Mouse (Mus musculus) embryonic facial prominence, embryonic 11.5 days (tissue): ENCODE data around the gene Tmod2. TPM values are rescaled to one million over a fixed set of nuclear protein-coding genes. Genes with fewer than 3 reads are reported as not detected.
A peak's percentile ranks its signal among the peaks of the same experiment; 100 is the strongest.

Experiments used
- ATAC-seq: fragments of 200-750 bp; cut with Nextera tagmentation; replicated peaks from 2 replicates; pipeline ENCODE4 v1.8.0; 2017; ENCODE audit warnings: low read depth; ENCODE audit not compliant: insufficient number of reproducible peaks, low FRiP score, low TSS enrichment
- DNase-seq: peaks from one replicate; pipeline ENCODE4 v3.0.0-alpha.2; 2015; ENCODE audit warnings: low spot score
- H3K27ac ChIP-seq: fragments of 300-500 bp; sonication (generic); replicated peaks from 2 replicates; pipeline ENCODE4 v1.5.1; 2014; ENCODE audit warnings: mild to moderate bottlenecking, low read depth, low read length, control low read depth
- H3K27me3 ChIP-seq: fragments of 300-500 bp; sonication (generic); 2 replicates; pipeline ENCODE4 v1.6.1; 2014; ENCODE audit warnings: mild to moderate bottlenecking, low read length, moderate library complexity, mixed read lengths; ENCODE audit not compliant: control insufficient read depth, insufficient read depth
- H3K36me3 ChIP-seq: fragments of 300-500 bp; sonication (generic); replicated peaks from 2 replicates; pipeline ENCODE4 v1.6.1; 2014; ENCODE audit warnings: low read depth, mild to moderate bottlenecking, low read length, moderate library complexity, mixed read lengths; ENCODE audit not compliant: control insufficient read depth, insufficient read depth
- H3K4me1 ChIP-seq: fragments of 300-500 bp; sonication (generic); 2 replicates; pipeline ENCODE4 v1.6.1; 2014; ENCODE audit warnings: low read length, mixed read lengths; ENCODE audit not compliant: control insufficient read depth, insufficient read depth
- H3K4me2 ChIP-seq: fragments of 300-500 bp; sonication (generic); 2 replicates; pipeline ENCODE4 v1.6.1; 2014; ENCODE audit warnings: low read depth, mild to moderate bottlenecking, control low read depth, low read length, moderate library complexity
- H3K4me3 ChIP-seq: fragments of 300-500 bp; sonication (generic); 2 replicates; pipeline ENCODE4 v1.5.1; 2014; ENCODE audit warnings: low read depth, low read length, control low read depth
- H3K9ac ChIP-seq: fragments of 300-500 bp; sonication (generic); replicated peaks from 2 replicates; pipeline ENCODE4 v1.6.1; 2014; ENCODE audit warnings: mild to moderate bottlenecking, control low read depth, low read length
- H3K9me3 ChIP-seq: fragments of 300-500 bp; sonication (generic); replicated peaks from 2 replicates; pipeline ENCODE4 v1.6.1; 2016; ENCODE audit warnings: mild to moderate bottlenecking, low read length, inconsistent platforms, mixed read lengths; ENCODE audit not compliant: control insufficient read depth
- WGBS: fragments of 180-500 bp; shearing (Covaris S2); extraction: QIAGEN DNeasy Blood & Tissue Kit; methylation state at CpG from one replicate; pipeline ENCODE4 v1.1.7; 2014; 5-methylcytosine and 5-hydroxymethylcytosine counted together
- polyA plus RNA-seq: library from polyadenylated mRNA; unstranded; fragments of >200 nt; fragmentation: Nextera tagmentation; extraction: Ambion mirVana; gene quantifications from 2 replicates; pipeline ENCODE4 v1.2.1, GENCODE M21; 2014

Tmod2 gene
- polyA plus RNA-seq, 1 experiment from 2014 or later = 36.2 TPM

GRCm38 (mm10) chr9:75521788-75522187, 89.3 kb downstream of the Tmod2 start:
- Histone ChIP-seq H3K4me2 (no peak overlapping the region), H3K36me3 (no peaks in the 10 kb centered on the region), H3K4me1 (no peaks in the 10 kb centered on the region), H3K9ac (no peak overlapping the region), H3K4me3 (no peak overlapping the region), H3K9me3 (no peaks in the 10 kb centered on the region), H3K27ac (no peak overlapping the region), H3K27me3 (no peaks in the 10 kb centered on the region)
- peak; percentile 63 for DNase-seq
- no peak for ATAC-seq
- 57% methylated on average over 4 of the region's 4 CpGs for WGBS

DNA sequence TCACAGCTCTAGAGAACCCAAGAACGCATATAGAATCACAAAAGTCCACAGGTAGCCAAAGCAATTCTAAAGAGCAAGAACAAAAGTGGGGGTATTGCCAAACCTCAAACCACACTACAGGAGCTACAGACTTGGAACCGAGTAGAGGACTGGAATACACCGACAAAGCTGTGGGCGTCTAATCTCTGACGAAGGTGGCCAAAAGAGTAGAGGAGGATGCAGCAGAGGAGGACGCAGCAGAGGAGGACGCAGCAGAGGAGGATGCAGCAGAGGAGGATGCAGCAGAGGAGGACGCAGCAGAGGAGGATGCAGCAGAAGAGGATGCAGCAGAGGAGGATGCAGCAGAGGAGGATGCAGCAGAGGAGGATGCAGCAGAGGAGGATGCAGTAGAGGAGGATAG, 90.2 kb downstream of the Tmod2 start:
- Histone ChIP-seq H3K9me3 (no peaks in the 10 kb centered on the region), H3K4me2 (no peak overlapping the region), H3K4me3 (no peak overlapping the region), H3K9ac (no peak overlapping the region), H3K36me3 (no peaks in the 10 kb centered on the region), H3K27ac (no peak overlapping the region), H3K4me1 (no peaks in the 10 kb centered on the region), H3K27me3 (no peaks in the 10 kb centered on the region)
- ATAC-seq (no peak), DNase-seq (no peak)
- WGBS = 94% methylated on average over 8 of the region's 8 CpGs

DNA sequence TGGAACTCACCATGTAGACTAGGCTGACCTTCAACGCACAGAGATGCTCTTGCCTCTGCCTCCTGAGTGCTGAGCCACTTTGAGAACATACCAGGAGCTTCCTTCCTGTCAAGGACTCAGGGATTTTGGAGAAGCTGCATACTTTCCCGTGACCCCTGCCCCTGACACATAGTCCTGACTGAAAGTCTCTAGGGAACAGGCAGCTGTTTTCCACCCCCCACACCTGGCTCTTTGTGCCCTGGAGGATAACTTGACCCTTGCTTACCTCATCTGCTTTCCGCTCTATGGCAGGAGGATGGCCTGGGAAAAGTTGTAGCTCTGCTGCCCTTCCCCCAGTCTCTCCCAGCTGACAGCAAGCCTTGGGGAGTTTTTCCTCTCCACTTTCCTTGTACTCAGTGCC, 93.4 kb downstream of the Tmod2 start:
- Histone ChIP-seq H3K27me3 (no peaks in the 10 kb centered on the region), H3K4me1 (no peaks in the 10 kb centered on the region), H3K4me3 (no peak overlapping the region), H3K9ac (no peak overlapping the region), H3K9me3 (no peaks in the 10 kb centered on the region), H3K36me3 (peaks cover 3% of the 10 kb centered on the region), H3K27ac (no peak overlapping the region), H3K4me2 (no peak overlapping the region)
- DNase-seq (no peak), ATAC-seq (no peak; the same call in 1 of the 2 replicates)
- WGBS = 51% methylated on average over 3 of the region's 3 CpGs

Other genes starting within 250 kb of the Tmod2 start
- gene Mapk6, start 201.3 kb downstream of the Tmod2 start, polyA plus RNA-seq = 142 and 152 TPM in 2 replicates
- gene Leo1, start 169.8 kb downstream of the Tmod2 start, polyA plus RNA-seq = 50.5 and 50.7 TPM in 2 replicates
- 106 and 117 TPM in 2 replicates for gene Tmod3, start 51.7 kb downstream of the Tmod2 start, polyA plus RNA-seq
- gene Lysmd2, start 14.4 kb upstream of the Tmod2 start, polyA plus RNA-seq = 21.2 and 21.7 TPM in 2 replicates
- gene Scg3, start 72.7 kb upstream of the Tmod2 start, polyA plus RNA-seq = 11.1 and 15.3 TPM in 2 replicates
- gene Bmp5, start 164.0 kb upstream of the Tmod2 start, polyA plus RNA-seq = 6.1 and 6.2 TPM in 2 replicates